Mouse (Mus musculus): ENCODE measurements around the gene Gm20388. TPM values are rescaled to one million over a fixed set of nuclear protein-coding genes. Genes with fewer than 3 reads are reported as not detected.
A peak's percentile ranks its signal among the peaks of the same experiment; 100 is the strongest.

Gm20388 gene
- polyA plus RNA-seq, 1 experiment: 18.7 TPM

GRCm38 (mm10) chr8:122036325-122036724, 2125.7 kb downstream of the Gm20388 start:
- 70% methylated on average over 6 of the region's 6 CpGs for WGBS
- Histone ChIP-seq H3K4me1 (ENCODE audit: control insufficient read depth, insufficient read depth, low read length) (peaks cover 2% of the 10 kb centered on the region; the same call in 1 of the 2 replicates), H3K27me3 (ENCODE audit: control insufficient read depth, insufficient read depth, low read length) (no peaks in the 10 kb centered on the region), H3K27ac (ENCODE audit: insufficient read depth, low read length) (no peak overlapping the region), H3K4me3 (replicated peaks; ENCODE audit: insufficient read depth, low read depth, low read length) (no peak overlapping the region)
- TF ChIP-seq CTCF (IDR thresholded peaks at IDR 0.05; ENCODE audit: borderline replicate concordance, insufficient read depth, low read depth, low read length): no peak
- TF ChIP-seq POLR2A (IDR thresholded peaks at IDR 0.05; ENCODE audit: borderline replicate concordance, insufficient read depth, low read length): no peak
- no peak for DNase-seq

GRCm38 (mm10) chr8:122037279-122037678, 2126.6 kb downstream of the Gm20388 start:
- Histone ChIP-seq H3K27me3 (ENCODE audit: control insufficient read depth, insufficient read depth, low read length) (no peaks in the 10 kb centered on the region), H3K4me1 (ENCODE audit: control insufficient read depth, insufficient read depth, low read length) (no peaks in the 10 kb centered on the region), H3K4me3 (replicated peaks; ENCODE audit: insufficient read depth, low read depth, low read length) (no peak overlapping the region), H3K27ac (ENCODE audit: insufficient read depth, low read length) (no peak overlapping the region)
- TF ChIP-seq CTCF (IDR thresholded peaks at IDR 0.05; ENCODE audit: borderline replicate concordance, insufficient read depth, low read depth, low read length) (no peak), POLR2A (IDR thresholded peaks at IDR 0.05; ENCODE audit: borderline replicate concordance, insufficient read depth, low read length) (no peak)
- no peak for DNase-seq
- 88% methylated on average over 7 of the region's 7 CpGs for WGBS

- TF ChIP-seq POLR2A (IDR thresholded peaks at IDR 0.05; ENCODE audit: borderline replicate concordance, insufficient read depth, low read length) (no peak), CTCF (IDR thresholded peaks at IDR 0.05; ENCODE audit: borderline replicate concordance, insufficient read depth, low read depth, low read length) (no peak)
- DNase-seq: no peak
- Histone ChIP-seq H3K4me3 (replicated peaks; ENCODE audit: insufficient read depth, low read depth, low read length) (no peak overlapping the region), H3K27ac (ENCODE audit: insufficient read depth, low read length) (no peak overlapping the region), H3K27me3 (ENCODE audit: control insufficient read depth, insufficient read depth, low read length) (no peaks in the 10 kb centered on the region), H3K4me1 (ENCODE audit: control insufficient read depth, insufficient read depth, low read length) (no peaks in the 10 kb centered on the region)
- 96% methylated on average over 6 of the region's 6 CpGs for WGBS
Observed at GRCm38 (mm10) chr8:122038076-122038475, 2127.4 kb downstream of the Gm20388 start.

GRCm38 (mm10) chr8:122039452-122039851, 2128.8 kb downstream of the Gm20388 start:
- TF ChIP-seq CTCF (IDR thresholded peaks at IDR 0.05; ENCODE audit: borderline replicate concordance, insufficient read depth, low read depth, low read length) (no peak), POLR2A (IDR thresholded peaks at IDR 0.05; ENCODE audit: borderline replicate concordance, insufficient read depth, low read length) (no peak)
- no peak for DNase-seq
- no peak overlapping the region for H3K4me3 ChIP-seq (replicated peaks; ENCODE audit: insufficient read depth, low read depth, low read length)
- no peaks in the 10 kb centered on the region for H3K27me3 ChIP-seq (ENCODE audit: control insufficient read depth, insufficient read depth, low read length)
- H3K27ac ChIP-seq (ENCODE audit: insufficient read depth, low read length): no peak overlapping the region
- no peaks in the 10 kb centered on the region for H3K4me1 ChIP-seq (ENCODE audit: control insufficient read depth, insufficient read depth, low read length)
- 61% methylated on average over 4 of the region's 4 CpGs for WGBS

- Histone ChIP-seq H3K4me3 (replicated peaks; ENCODE audit: insufficient read depth, low read depth, low read length) (no peak overlapping the region), H3K27ac (ENCODE audit: insufficient read depth, low read length) (no peak overlapping the region), H3K4me1 (ENCODE audit: control insufficient read depth, insufficient read depth, low read length) (peaks cover 26% of the 10 kb centered on the region), H3K27me3 (ENCODE audit: control insufficient read depth, insufficient read depth, low read length) (no peaks in the 10 kb centered on the region)
- no peak for DNase-seq
- TF ChIP-seq POLR2A (IDR thresholded peaks at IDR 0.05; ENCODE audit: borderline replicate concordance, insufficient read depth, low read length) (no peak), CTCF (IDR thresholded peaks at IDR 0.05; ENCODE audit: borderline replicate concordance, insufficient read depth, low read depth, low read length) (peak; percentile 26; the same call in 1 of the 2 replicates)
- 51% methylated on average over 15 of the region's 15 CpGs for WGBS
Observed at GRCm38 (mm10) chr8:122047206-122047870, 2136.7 kb downstream of the Gm20388 start.

- no peak for TF ChIP-seq POLR2A (IDR thresholded peaks at IDR 0.05; ENCODE audit: borderline replicate concordance, insufficient read depth, low read length)
- TF ChIP-seq CTCF (IDR thresholded peaks at IDR 0.05; ENCODE audit: borderline replicate concordance, insufficient read depth, low read depth, low read length): no peak
- no peaks in the 10 kb centered on the region for H3K27me3 ChIP-seq (ENCODE audit: control insufficient read depth, insufficient read depth, low read length)
- 26% methylated on average over 4 of the region's 4 CpGs for WGBS
- no peak overlapping the region for H3K27ac ChIP-seq (ENCODE audit: insufficient read depth, low read length)
- H3K4me3 ChIP-seq (replicated peaks; ENCODE audit: insufficient read depth, low read depth, low read length): no peak overlapping the region
- H3K4me1 ChIP-seq (ENCODE audit: control insufficient read depth, insufficient read depth, low read length): peaks cover 26% of the 10 kb centered on the region
- peak; percentile 54 to 67 for DNase-seq
Observed at GRCm38 (mm10) chr8:122049266-122049665, 2138.6 kb downstream of the Gm20388 start.

GRCm38 (mm10) chr8:122049923-122050322, 2139.3 kb downstream of the Gm20388 start:
- no peak for DNase-seq
- TF ChIP-seq POLR2A (IDR thresholded peaks at IDR 0.05; ENCODE audit: borderline replicate concordance, insufficient read depth, low read length): no peak
- no peak for TF ChIP-seq CTCF (IDR thresholded peaks at IDR 0.05; ENCODE audit: borderline replicate concordance, insufficient read depth, low read depth, low read length)
- WGBS: 91% methylated on average over 2 of the region's 2 CpGs
- H3K4me3 ChIP-seq (replicated peaks; ENCODE audit: insufficient read depth, low read depth, low read length): no peak overlapping the region
- no peaks in the 10 kb centered on the region for H3K27me3 ChIP-seq (ENCODE audit: control insufficient read depth, insufficient read depth, low read length)
- H3K27ac ChIP-seq (ENCODE audit: insufficient read depth, low read length): no peak overlapping the region
- H3K4me1 ChIP-seq (ENCODE audit: control insufficient read depth, insufficient read depth, low read length): peaks cover 26% of the 10 kb centered on the region

- peak; percentile 47 to 57 for DNase-seq
- WGBS: 19% methylated on average over 9 of the region's 9 CpGs
- no peaks in the 10 kb centered on the region for H3K27me3 ChIP-seq (ENCODE audit: control insufficient read depth, insufficient read depth, low read length)
Observed at GRCm38 (mm10) chr8:122050620-122051019, 2140.0 kb downstream of the Gm20388 start.

More at GRCm38 (mm10) chr8:122050620-122051019, 2140.0 kb downstream of the Gm20388 start:
- Histone ChIP-seq H3K4me3 (replicated peaks; ENCODE audit: insufficient read depth, low read depth, low read length) (no peak overlapping the region), H3K4me1 (ENCODE audit: control insufficient read depth, insufficient read depth, low read length) (peaks cover 26% of the 10 kb centered on the region), H3K27ac (ENCODE audit: insufficient read depth, low read length) (no peak overlapping the region)
- TF ChIP-seq CTCF (IDR thresholded peaks at IDR 0.05; ENCODE audit: borderline replicate concordance, insufficient read depth, low read depth, low read length) (no peak), POLR2A (IDR thresholded peaks at IDR 0.05; ENCODE audit: borderline replicate concordance, insufficient read depth, low read length) (no peak)
